Mouse (Mus musculus) right cerebral cortex, adult 2 months (tissue): ENCODE measurements around the gene Pard6a.
A peak's percentile ranks its signal among the peaks of the same experiment; 100 is the strongest.

ENCODE experiments used
- DNase-seq, 2 experiments: peaks; one replicate each; pipeline ENCODE4 v3.0.0; 2021 to 2022; ENCODE audit warnings: low spot score in 2 of 2

The Pard6a gene

DNA sequence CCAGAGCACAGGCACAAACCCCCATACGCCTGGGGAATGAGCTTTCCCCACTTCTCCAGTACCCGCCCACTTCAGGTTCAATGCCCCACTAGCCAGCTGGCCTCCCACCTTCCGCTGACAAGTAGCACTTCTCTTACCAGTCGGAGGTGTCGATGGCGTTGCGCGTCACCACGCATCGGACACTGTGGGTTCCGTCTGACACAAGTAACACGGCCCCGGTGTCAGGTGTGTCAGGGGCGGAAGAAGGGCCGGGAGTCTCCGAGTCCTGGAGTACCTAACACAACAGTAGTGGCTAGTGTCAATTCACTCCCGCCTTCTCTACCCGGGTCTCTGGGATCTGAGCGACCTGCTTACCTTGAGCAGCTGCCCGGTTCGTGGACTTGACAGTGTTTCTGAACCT lies 382 bp upstream of the Pard6a start:
- peak; percentile 67 to 76 for DNase-seq

DNA sequence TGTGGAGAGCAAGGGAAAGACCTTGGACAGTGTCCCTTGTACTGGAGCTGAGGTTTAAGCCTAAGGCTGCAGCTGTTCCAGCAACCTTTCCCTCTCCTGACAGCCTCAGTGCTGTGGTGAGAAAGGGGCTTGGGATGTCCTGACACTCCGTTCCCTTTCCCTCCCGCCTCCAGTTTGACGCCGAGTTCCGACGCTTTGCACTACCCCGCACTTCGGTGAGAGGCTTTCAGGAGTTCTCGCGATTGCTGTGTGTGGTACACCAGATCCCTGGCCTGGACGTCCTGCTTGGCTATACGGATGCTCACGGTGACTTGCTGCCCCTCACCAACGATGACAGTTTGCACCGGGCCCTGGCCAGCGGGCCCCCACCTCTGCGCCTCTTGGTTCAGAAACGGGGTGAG lies 1.1 kb downstream of the Pard6a start:
- no peak for DNase-seq

DNA sequence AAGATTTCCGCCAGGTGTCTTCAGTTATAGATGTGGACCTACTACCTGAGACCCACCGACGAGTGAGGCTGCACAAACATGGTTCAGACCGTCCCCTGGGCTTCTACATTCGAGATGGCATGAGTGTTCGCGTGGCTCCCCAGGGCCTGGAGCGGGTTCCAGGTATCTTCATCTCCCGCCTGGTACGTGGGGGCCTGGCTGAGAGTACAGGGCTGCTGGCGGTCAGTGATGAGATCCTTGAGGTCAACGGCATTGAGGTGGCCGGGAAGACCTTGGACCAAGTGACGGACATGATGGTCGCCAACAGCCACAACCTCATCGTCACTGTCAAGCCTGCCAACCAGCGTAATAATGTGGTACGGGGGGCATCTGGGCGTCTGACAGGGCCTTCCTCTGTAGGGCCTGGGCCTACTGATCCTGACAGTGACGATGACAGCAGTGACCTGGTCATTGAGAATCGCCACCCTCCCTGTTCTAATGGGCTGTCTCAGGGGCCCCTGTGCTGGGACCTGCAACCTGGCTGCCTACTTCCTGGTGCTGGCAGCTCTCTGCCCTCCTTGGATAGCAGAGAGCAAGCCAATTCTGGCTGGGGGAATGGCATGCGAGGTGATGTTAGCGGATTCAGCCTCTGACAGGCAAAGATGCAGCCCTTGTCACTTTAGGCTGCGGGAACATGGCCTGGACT lies 1.9 kb downstream of the Pard6a start:
- no peak for DNase-seq

DNA sequence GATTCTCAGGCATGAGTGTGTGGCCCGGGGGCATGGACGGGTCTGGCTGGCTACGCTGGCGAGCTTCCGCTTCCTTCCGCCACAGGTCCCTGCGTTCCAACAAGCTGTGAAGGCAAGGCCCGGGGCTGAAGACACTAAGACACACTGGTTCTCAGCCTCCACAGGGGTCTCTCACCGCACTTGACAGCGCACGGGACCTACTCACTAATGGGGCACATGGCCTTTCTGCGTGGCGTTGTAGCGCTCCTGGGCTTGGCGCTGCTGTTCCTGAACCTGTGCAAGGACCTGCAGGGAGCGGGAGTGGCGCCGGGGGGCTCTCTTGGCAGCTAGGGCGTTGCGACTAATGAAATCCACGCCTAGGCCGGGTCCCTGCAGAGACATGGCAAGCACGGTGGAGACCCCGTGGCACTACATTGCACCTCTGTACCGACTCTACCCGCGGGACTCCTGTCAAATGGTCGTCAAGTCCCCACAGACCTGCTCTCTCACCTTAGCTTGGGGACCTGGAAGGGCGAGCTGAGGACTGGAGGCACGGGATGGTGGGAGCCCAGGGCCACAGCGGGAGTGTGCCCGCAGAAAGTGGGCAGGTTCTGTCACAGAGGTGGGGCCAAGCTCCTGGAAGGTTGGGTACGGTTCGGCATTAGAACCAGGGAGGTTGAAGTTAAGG lies 3.3 kb downstream of the Pard6a start:
- DNase-seq, result no peak

DNA sequence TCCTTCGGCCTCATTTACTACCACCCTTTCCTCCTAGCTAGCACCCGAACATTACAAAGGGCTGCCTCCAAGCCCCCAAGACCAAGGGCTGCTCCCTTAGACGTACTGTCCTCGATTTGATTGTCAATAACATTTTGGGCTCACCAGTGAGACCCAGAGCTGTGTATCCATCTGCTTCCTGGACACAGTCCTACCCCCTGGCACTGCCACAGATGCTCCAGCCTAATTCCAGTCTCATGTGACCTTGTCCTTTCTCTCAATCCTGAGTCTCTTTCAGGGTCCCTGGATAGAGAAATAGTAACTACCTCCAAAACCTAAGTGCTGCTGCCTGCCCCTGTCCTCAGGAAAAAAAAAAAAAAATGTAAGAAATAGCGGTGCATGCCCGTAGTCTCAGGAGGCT lies 4.0 kb downstream of the Pard6a start:
- DNase-seq, result no peak

DNA sequence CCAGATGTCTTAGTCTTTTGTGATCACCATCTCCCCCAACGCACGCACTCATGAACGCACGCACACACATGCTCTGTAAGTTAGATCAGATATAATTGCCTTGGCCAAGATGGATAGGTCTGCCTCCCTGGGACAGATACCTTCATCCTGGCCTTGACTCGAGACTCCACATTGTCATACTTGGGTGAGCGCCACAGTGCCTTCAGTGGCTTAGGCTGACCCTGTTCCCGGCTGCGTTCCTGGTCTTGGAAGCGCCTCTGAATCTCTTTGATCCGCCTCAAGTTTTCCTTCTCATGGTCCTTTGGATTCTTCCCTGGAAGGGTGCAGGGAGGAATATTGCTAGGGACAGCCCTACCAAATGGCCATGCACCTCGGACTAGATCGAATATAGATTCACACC lies 5.5 kb downstream of the Pard6a start:
- DNase-seq, result no peak

DNA sequence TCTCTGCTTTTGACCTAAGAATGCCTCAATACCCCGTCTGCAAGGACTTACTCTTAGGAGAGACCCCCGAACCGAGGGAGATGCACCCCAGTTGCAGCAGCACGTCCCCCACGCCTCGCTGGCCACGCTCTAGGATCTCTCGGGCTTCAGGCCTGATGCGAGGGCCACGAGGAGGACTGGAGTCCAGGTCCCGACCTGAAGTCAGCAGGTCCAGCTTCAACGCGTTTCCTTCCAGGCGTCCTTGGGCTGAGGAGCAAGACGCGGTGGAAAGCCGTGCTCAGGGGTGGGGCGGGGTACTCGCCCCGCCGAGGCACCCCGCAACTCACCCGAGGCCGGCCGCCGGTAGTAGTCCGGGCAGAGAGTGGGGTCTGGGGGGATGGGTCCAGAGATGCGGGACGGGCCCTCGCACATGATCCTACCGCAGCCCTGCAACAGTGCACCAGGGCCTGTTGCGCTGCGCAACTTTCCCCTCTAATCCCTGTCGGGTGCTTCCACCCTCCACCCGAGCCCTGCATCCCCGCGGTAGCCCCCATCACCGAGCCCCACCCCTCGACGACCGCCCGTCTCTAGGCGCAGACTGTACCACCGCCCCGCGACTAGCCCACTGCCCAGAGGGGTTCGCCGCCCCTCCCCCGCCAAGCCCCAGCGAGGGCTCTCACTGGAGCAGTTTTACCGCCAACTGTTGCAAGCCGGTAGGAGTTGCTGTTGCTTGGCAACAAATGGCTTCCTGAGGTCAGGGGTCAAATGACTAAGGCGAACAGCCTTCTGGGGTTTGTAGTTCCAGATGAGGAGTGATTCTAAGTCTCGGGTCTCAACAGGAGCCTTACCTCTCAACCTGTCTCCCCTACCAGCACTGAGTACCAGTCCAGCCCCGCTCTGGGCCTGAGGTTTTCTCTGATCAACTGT lies 6.8 kb downstream of the Pard6a start, which contains the start of the genes 4933405L10Rik and Enkd1:
TSS of gene 4933405L10Rik (plus strand) at position 158 of the 906 bp plus-strand sequence.
TSS of gene Enkd1 (minus strand) at position 713 of the 906 bp plus-strand sequence.
- peak; percentile 91 to 92 for DNase-seq

DNA sequence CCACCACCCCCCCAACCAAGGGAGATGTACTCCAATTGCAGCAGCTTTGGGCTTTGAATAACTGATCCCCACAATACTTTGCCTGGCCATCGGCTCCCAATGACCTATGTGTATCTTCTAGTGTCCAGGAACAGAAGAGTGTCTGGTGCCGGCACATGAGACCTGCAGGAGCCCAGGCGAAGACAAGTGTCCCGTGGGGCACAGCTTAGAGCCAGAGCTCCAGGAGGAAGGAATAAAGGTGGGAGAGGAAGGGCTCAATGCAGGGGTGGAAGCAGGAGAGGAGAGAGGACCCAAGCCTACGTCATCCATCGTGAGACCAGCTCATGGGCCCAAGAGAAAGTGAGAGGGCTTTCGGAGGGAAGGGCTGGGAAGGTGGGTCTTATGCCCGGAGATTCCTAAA lies 7.7 kb downstream of the Pard6a start:
- DNase-seq, result no peak

DNA sequence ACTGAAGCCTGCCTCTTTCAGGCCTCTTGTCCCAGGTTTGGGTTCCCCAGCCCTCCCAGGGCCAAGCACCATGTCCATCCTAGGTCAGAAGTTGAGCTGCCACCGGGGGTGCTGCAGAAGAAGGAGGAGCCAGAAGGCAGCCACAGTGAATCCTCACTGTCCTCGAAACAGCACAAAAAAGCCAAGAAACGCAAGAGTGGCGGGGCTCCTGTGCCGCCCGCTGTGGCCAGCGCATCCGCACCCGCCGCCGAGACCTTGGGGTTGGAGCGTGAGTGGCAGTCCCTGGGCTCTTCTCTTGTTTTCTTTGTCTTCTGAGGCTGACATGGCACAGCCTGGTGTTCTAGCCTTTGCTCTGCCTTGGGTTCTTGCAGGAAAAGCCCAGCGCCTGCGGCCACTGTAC lies 8.4 kb downstream of the Pard6a start:
- no peak for DNase-seq

DNA sequence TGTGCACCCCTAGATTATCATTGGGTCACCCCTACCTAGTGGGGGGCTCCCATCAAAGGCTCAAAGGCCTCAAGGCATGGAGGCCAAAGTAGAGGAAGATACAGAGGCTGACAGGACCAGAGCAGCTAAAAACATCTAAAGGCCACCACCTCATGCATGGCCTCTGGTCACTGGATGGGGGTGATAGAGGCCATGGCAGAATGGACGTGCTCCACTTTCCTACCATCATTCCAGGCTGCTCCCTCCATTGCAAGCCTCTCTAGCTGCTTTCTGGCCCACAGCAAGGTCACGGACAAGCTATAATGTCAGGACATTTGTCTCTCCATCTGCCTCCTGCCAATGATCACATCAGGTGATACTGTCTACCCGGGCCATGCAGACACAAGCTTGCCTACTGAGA lies 11.3 kb downstream of the Pard6a start:
- DNase-seq, result no peak

DNA sequence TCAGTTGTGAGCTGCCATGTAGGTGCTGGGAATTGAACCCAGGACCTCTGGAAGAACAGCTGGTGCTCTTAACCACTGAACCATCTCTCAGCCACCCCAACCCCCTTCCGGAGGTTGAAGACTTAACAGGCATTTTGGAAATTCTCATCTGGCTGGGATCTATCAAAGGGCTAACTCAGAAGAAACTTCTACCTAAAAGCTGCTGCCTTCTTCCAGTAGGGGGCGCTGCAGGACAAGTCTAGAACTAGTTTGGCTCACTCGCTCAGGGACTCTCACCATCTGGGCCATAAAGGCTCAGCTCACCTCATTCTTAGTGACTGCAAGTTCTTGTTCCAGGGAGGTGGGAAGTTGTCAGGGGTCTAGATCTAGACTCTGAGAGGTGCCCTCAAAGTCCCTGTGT lies 13.2 kb downstream of the Pard6a start:
- DNase-seq, result peak; percentile 85 to 87

DNA sequence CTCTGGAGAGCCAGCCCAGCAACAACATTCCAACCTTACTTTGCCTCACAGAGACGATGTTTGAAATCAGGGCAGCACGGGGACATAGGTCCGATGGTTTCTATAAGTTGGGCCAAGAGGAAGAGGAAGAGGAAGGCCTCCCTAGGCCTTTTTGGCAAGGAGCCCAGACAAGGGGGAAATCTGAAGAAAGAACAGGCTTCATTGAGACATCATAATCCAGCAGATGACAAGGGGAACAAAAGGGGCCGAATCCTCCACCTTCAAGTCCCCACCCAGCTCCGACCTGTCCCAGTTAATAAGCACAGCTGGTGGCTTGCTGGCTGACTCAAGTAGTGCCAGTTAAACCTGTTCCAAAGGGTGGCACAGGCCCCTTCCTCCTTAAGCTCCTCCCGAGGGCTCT lies 14.1 kb downstream of the Pard6a start:
- no peak for DNase-seq

DNA sequence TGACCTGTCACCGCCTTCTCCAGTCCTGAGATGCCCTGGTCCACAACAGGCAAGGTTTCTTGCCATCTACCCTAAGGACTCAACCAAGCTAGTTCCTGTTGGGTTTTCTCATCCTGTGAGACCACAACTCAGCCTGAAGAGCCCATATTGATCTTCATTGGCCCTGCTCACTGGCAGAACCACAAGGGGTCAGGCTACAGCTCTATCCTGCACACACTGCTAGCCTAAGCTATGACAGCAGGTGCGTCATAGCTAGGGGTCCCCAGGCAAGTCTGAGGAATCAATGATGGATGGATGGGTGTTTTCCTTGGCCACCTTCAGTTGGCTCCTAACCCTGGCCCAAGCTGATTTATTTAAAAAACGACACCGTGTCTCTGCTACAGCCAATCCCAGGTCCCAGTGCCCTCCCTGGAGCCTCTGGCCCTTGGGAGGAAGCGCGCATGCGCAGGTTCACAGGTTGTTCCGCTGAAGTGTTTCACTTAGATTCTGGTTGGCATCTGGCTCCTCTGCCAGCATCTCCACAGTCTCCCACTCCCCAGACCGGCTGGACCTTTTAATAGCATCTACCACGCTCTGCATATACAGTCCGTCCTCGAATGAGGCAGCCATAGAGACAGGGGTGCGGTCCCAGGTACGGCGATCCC lies 15.5 kb downstream of the Pard6a start:
- no peak for DNase-seq

DNA sequence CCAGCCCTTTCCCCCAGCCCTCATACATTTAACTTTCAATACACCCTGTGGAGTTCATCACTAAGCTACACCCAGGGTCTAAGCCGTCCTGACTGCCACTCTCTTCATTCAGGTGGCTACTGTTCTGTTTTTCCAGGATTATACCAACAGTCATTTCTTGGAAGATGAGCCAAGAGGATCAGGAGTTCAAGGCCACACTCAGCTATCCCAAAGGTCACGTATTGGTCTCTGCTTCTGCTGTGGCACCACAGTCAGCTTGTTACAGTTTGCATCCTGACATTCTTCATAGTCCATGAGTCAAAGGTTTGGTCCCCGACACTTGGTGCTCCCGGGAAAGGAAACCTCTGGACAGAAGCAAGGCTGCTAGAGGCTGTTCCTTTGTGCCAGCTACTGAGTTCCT lies 18.7 kb downstream of the Pard6a start:
- DNase-seq, result no peak

DNA sequence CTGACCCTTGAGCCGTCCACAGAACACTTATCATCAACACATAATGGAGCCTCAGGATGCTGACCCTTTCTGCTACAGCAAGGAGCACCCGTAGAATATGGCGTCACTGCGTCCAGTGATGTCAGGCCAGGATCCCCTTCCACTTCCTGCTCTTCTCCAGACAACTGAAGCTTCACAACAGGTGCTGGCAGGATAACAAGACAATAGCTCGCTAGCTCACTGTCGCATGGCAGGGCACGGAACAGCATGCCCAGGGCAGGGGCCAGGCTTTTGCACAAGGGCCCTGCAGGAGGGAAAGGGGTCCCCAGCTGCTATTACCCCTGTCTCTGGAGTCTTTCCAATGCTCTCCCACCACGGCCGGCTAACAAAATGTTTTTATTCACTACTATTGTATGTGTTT lies 21.9 kb downstream of the Pard6a start:
- no peak for DNase-seq

DNA sequence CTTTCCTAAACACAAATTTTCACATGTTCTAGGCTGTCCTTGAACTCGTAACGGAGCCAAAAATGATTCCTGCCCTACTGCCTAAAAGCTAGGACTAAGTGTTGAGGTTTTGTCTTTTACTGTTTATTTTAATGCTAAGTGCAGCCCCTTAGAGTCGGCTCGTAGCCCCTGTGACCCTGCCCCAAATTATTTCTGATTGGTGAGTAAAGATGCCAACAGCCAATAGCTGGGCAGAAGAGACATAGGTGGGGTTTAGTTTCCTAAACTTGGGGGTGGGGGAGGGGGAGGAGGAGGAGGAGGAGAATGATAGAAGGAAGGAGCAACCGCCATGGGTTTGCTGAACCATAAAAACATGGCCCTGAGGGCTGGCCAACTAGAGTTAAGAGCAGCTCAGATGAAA lies 24.8 kb downstream of the Pard6a start:
- no peak for DNase-seq

DNA sequence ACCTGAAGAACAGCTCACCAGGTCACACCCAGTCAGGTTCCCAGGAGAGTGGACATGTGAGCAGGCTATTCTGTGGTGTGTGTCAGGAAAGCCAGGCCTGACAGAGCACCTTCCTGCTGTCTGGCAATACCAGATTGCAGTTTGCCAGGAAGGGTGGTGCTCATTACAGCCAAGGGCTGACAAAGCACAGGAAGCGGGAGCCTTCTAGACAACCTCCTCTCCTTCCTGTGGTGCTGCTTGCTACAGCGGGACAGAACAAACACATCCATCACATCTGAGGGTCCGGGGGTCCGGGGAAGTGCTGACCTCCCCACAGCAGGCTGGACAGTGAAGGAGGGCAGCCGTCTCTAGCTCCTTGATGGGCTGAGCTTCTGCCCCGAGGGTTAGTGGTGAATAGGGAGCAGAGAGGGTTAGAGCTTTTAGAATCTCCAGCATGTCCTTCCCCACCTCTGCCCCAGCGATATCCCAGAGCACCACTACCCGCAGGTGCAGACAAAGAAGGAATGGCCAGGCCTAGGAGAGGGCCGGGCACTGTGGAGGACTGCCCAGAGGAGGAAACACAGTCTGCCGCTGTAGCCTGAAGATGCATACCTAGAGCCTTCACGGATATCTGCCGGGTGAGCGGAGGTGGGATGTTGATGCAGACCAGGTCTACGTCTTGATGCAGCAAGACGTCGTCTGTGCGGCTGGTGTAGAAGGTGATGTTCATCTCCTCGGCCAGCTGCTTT lies 26.6 kb downstream of the Pard6a start:
- DNase-seq, result no peak

DNA sequence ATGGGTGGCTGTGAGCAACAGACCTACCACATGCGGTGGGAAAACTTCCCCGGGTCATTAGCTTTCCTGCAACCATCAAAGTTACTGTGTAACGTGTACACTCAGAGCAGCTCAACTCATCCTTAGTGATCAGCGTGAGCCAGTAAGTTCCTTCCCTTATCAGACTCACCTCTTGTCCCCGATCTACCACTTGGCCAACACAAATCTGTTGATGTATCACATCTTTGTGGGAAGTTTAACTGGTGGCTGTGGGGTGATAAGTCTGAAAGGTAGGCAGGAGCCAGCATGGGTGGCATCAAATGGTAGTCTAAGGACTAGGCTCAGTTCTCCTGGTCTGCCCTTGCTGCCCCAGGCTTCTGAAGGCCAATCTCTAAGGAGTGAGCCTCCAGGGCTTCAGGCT lies 31.2 kb downstream of the Pard6a start:
- no peak for DNase-seq

DNA sequence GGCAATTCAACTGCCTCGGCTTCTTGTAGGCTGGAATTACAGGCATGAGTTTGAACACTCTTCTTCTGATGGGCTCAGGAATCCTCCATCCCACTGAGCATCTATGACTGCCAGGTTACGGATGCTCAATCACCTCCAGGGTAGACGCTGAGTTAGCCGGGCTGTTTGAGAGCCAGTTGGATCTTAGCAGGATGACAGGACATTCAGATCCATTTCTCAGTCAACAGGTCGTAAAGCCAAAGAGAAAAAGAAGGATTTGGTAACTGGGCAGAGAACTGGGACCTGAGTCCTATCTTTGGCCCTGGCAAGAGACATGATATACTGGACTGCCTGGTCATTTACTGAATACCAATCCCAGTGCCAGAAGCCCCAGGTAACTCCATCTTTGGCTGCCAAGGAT lies 38.3 kb downstream of the Pard6a start:
- DNase-seq, result no peak

DNA sequence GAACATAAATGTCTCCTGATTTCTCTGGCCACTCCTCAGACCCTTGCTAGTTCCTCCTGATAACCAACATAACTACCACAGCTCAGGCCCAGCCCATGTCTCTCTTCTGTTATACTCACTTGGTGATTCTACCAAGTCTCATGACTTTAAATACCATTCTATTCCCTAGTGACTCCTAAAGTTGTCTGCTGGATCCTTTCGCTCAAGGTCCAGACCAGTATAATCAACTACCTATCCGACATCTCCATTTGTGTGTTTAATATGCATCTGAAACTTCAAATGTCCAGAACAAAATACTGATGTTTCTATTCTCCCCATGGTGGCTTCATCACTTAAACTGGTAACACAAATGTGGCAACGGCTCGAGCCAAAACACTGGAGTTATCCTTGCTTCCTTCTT lies 42.4 kb downstream of the Pard6a start:
- no peak for DNase-seq

DNA sequence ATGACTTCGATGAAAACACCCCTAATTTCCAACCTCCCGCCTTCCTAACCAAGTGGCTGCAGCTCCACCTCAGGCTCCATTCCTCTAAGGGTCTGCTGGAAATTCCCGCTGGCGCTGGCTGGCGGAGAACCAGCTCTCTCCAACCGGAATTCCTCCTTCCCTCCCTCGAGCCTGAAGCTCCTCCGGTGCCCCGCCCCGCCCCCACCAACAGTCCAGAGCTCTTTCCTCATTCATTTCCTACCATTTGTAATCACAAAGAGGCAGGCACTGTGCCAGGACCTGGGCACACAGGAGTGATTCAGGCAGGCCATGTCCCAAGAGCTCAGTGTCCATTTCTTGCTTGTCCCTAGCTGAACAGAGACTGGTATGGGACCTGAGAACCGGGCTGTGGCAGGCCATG lies 49.7 kb downstream of the Pard6a start:
- DNase-seq, result peak in 1 of 2 experiments; percentile 26
